Mouse (Mus musculus): ENCODE measurements around the gene Alpl. TPM values are rescaled to one million over a fixed set of nuclear protein-coding genes. Genes with fewer than 3 reads are reported as not detected.

The Alpl gene
- total and polyA plus RNA-seq, 3 experiments, result 62.9 to 164 (median 115) TPM

DNA sequence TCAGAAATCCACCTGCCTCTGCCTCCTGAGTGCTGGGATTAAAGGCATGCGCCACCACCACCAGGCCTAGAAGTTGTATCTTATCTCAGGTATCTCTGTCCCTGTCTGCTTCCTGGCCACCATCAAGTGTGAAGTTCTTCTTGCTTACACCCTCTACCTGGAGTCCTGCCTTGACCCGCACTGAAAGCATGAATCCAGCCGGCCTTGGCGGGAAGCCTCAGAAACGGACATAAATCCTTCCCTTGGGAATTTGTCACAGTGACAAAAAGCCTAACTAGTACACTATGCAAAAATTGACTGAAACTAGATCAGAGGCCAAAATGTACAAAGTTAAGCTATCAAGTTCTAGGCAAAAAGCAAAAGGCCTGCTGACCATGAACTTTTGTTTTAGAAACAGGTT lies 26.4 kb upstream of the Alpl start:
- Histone ChIP-seq H3K27me3 (replicated peaks) (no peaks in the 10 kb centered on the region), H3K9me3 (replicated peaks; ENCODE audit: low read length) (peaks cover 3% of the 10 kb centered on the region), H3K27ac (ENCODE audit: insufficient read depth, low read depth) (no peak overlapping the region), H3K4me3 (replicated peaks in 1 of 3; ENCODE audit: low read depth in 2 of 3, low read length in 2 of 3, poor library complexity in 1 of 3) (no peak overlapping the region), H3K4me1 (ENCODE audit: control insufficient read depth in 1 of 2, insufficient read depth in 2 of 2) (peaks cover 0 to 4% of the 10 kb centered on the region in 2 experiments; a peak in 2 of 4 replicates), H3K79me2 (replicated peaks; ENCODE audit: control insufficient read depth, extremely low read depth, insufficient read depth, poor library complexity, severe bottlenecking) (no peaks in the 10 kb centered on the region), H3K9ac (ENCODE audit: insufficient read depth, low read depth) (no peak overlapping the region), H3K36me3 (replicated peaks in 1 of 2; ENCODE audit: control insufficient read depth in 1 of 2, insufficient read depth in 1 of 2, low read length in 1 of 2) (no peaks in the 10 kb centered on the region), H3K4me2 (ENCODE audit: insufficient read depth, low read depth, poor library complexity, severe bottlenecking) (no peak overlapping the region)
- dilution Hi-C loops (cut with MboI; ENCODE audit: extremely low pct_ligation_motif_present, extremely low pct_unique_long_range_greater_than_20kb, low sequenced_read_pairs) (no loop called here), in situ Hi-C loops (cut with MboI; ENCODE audit: low pct_ligation_motif_present, low pct_unique_long_range_greater_than_20kb, low sequenced_read_pairs) (no loop called here)
- TF ChIP-seq CHD2 (IDR thresholded peaks at IDR 0.05; ENCODE audit: low read length), result no peak
- TF ChIP-seq MAFK (IDR thresholded peaks at IDR 0.05; ENCODE audit: insufficient replicate concordance, low read length), result no peak
- TF ChIP-seq MYC (IDR thresholded peaks at IDR 0.05; ENCODE audit: low read depth, low read length), result no peak
- TF ChIP-seq ZKSCAN1 (IDR thresholded peaks at IDR 0.05; ENCODE audit: borderline replicate concordance, low read depth, low read length), result no peak
- TF ChIP-seq TBP (conservative IDR thresholded peaks at IDR 0.05; ENCODE audit: low read depth, low read length), result no peak
- TF ChIP-seq SIN3A (IDR thresholded peaks at IDR 0.05; ENCODE audit: low read length), result no peak
- no peak for TF ChIP-seq GABPA (IDR thresholded peaks at IDR 0.05; ENCODE audit: insufficient replicate concordance, low read depth, low read length)
- TF ChIP-seq UBTF (IDR thresholded peaks at IDR 0.05; ENCODE audit: low read depth, low read length), result no peak
- TF ChIP-seq MAX (IDR thresholded peaks at IDR 0.05; ENCODE audit: low read length), result no peak
- no peak for TF ChIP-seq JUND (conservative IDR thresholded peaks at IDR 0.05; ENCODE audit: low read depth, low read length)
- no peak for TF ChIP-seq HCFC1 (IDR thresholded peaks at IDR 0.05; ENCODE audit: low read depth, low read length)
- TF ChIP-seq NELFE (IDR thresholded peaks at IDR 0.05; ENCODE audit: low read depth, low read length), result no peak
- no peak for TF ChIP-seq MEF2A (IDR thresholded peaks at IDR 0.05; ENCODE audit: borderline replicate concordance, low read depth, low read length)
- TF ChIP-seq ZC3H11A (IDR thresholded peaks at IDR 0.05; ENCODE audit: low read depth, low read length), result no peak
- no peak for TF ChIP-seq CHD1 (IDR thresholded peaks at IDR 0.05; ENCODE audit: low read depth, low read length)
- no peak for TF ChIP-seq POLR2A (IDR thresholded peaks at IDR 0.05; ENCODE audit: low read depth, low read length)
- TF ChIP-seq RCOR1 (conservative IDR thresholded peaks at IDR 0.05; ENCODE audit: low read depth, low read length), result no peak
- TF ChIP-seq MAZ (IDR thresholded peaks at IDR 0.05; ENCODE audit: low read depth, low read length), result no peak
- no peak for TF ChIP-seq TCF12 (IDR thresholded peaks at IDR 0.05; ENCODE audit: low read depth, low read length)
- no peak for DNase-seq (ENCODE audit: extremely low read depth)

DNA sequence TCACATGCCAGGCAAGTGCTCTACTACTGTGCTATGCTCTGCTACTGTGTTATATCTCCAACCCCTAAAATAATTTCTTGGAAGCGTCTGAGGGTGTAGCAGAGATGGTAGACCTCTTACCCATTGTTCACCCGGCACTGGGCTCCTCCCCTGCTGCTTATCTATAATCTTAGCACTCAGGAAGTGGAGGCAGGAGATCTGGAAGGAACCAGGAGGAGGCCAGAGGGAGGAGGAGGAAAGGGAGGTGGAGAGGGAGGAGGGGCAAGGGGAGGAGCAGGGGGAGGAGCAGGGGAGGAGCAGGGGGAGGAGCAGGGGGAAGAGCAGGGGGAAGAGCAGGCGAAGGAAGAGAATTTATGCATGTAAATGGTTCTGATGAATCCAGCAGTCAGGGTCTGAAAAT lies 24.5 kb upstream of the Alpl start:
- peaks cover 3% of the 10 kb centered on the region for H3K9me3 ChIP-seq (replicated peaks; ENCODE audit: low read length)
- in situ Hi-C loops (cut with MboI; ENCODE audit: low pct_ligation_motif_present, low pct_unique_long_range_greater_than_20kb, low sequenced_read_pairs) (no loop called here), dilution Hi-C loops (cut with MboI; ENCODE audit: extremely low pct_ligation_motif_present, extremely low pct_unique_long_range_greater_than_20kb, low sequenced_read_pairs) (no loop called here)
- DNase-seq (ENCODE audit: extremely low read depth), result no peak
- no peak overlapping the region for H3K4me3 ChIP-seq (replicated peaks in 1 of 3; ENCODE audit: low read depth in 2 of 3, low read length in 2 of 3, poor library complexity in 1 of 3)
- no peaks in the 10 kb centered on the region for H3K27me3 ChIP-seq (replicated peaks)
- no peak overlapping the region for H3K4me2 ChIP-seq (ENCODE audit: insufficient read depth, low read depth, poor library complexity, severe bottlenecking)
- no peaks in the 10 kb centered on the region for H3K36me3 ChIP-seq (replicated peaks in 1 of 2; ENCODE audit: control insufficient read depth in 1 of 2, insufficient read depth in 1 of 2, low read length in 1 of 2)
- 0 out of 4 replicates have a peak, but pooled peaks cover 0 to 2% of the 10 kb centered on the region in 2 experiments for H3K4me1 ChIP-seq (ENCODE audit: control insufficient read depth in 1 of 2, insufficient read depth in 2 of 2)
- no peaks in the 10 kb centered on the region for H3K79me2 ChIP-seq (replicated peaks; ENCODE audit: control insufficient read depth, extremely low read depth, insufficient read depth, poor library complexity, severe bottlenecking)
- no peak overlapping the region for H3K9ac ChIP-seq (ENCODE audit: insufficient read depth, low read depth)
- no peak overlapping the region for H3K27ac ChIP-seq (ENCODE audit: insufficient read depth, low read depth)
- no peak for TF ChIP-seq MYC (IDR thresholded peaks at IDR 0.05; ENCODE audit: low read depth, low read length)
- no peak for TF ChIP-seq UBTF (IDR thresholded peaks at IDR 0.05; ENCODE audit: low read depth, low read length)
- no peak for TF ChIP-seq ELF1 (IDR thresholded peaks at IDR 0.05; ENCODE audit: low read depth, low read length)
- TF ChIP-seq NRF1 (IDR thresholded peaks at IDR 0.05; ENCODE audit: low read depth, low read length), result no peak
- TF ChIP-seq GABPA (IDR thresholded peaks at IDR 0.05; ENCODE audit: insufficient replicate concordance, low read depth, low read length), result no peak
- no peak for TF ChIP-seq EP300 (IDR thresholded peaks at IDR 0.05; ENCODE audit: low read length)
- no peak for TF ChIP-seq USF1 (IDR thresholded peaks at IDR 0.05; ENCODE audit: low read depth, low read length)
- TF ChIP-seq USF2 (conservative IDR thresholded peaks at IDR 0.05; ENCODE audit: low read depth, low read length), result no peak
- no peak for TF ChIP-seq CHD2 (IDR thresholded peaks at IDR 0.05; ENCODE audit: low read length)
- no peak for TF ChIP-seq ZC3H11A (IDR thresholded peaks at IDR 0.05; ENCODE audit: low read depth, low read length)
- TF ChIP-seq HCFC1 (IDR thresholded peaks at IDR 0.05; ENCODE audit: low read depth, low read length), result no peak
- TF ChIP-seq MAZ (IDR thresholded peaks at IDR 0.05; ENCODE audit: low read depth, low read length), result no peak
- TF ChIP-seq JUND (conservative IDR thresholded peaks at IDR 0.05; ENCODE audit: low read depth, low read length), result no peak
- TF ChIP-seq ZNF384 (IDR thresholded peaks at IDR 0.05; ENCODE audit: low read depth, low read length), result no peak
- TF ChIP-seq POLR2A (IDR thresholded peaks at IDR 0.05; ENCODE audit: low read depth, low read length), result no peak
- TF ChIP-seq NELFE (IDR thresholded peaks at IDR 0.05; ENCODE audit: low read depth, low read length), result no peak
- no peak for TF ChIP-seq E2F4 (IDR thresholded peaks at IDR 0.05; ENCODE audit: insufficient replicate concordance, low read depth, low read length)

All from CH12.LX (cell line).